Mouse (Mus musculus) hindbrain, embryonic 11.5 days (tissue): Measurements from ENCODE around the gene Kdm2a. TPM values are rescaled to one million over a fixed set of nuclear protein-coding genes. Genes with fewer than 3 reads are reported as not detected.
A peak's percentile ranks its signal among the peaks of the same experiment; 100 is the strongest.

Experiments
- ATAC-seq: fragments of 200-750 bp; cut with Nextera tagmentation; 2 replicates; pipeline ENCODE4 v1.8.0; 2017; ENCODE audit warnings: mild to moderate bottlenecking, moderate TSS enrichment, moderate library complexity; ENCODE audit not compliant: low FRiP score
- DNase-seq: peaks from one replicate; pipeline ENCODE4 v3.0.0-alpha.2; 2015; ENCODE audit warnings: low spot score
- H3K27ac ChIP-seq: fragments of 300-500 bp; sonication (generic); 2 replicates; pipeline ENCODE4 v1.5.1; 2014; ENCODE audit warnings: mild to moderate bottlenecking, low read depth, low read length
- H3K27me3 ChIP-seq: fragments of 300-500 bp; sonication (generic); 2 replicates; pipeline ENCODE4 v1.6.1; 2014; ENCODE audit warnings: mild to moderate bottlenecking, low read length, moderate library complexity, mixed read lengths; ENCODE audit not compliant: control insufficient read depth, insufficient read depth
- H3K36me3 ChIP-seq: fragments of 300-500 bp; sonication (generic); 2 replicates; pipeline ENCODE4 v1.6.1; 2014; ENCODE audit warnings: mild to moderate bottlenecking, low read length, moderate library complexity, mixed read lengths; ENCODE audit not compliant: control insufficient read depth, insufficient read depth
- H3K4me1 ChIP-seq: fragments of 300-500 bp; sonication (generic); replicated peaks from 2 replicates; pipeline ENCODE4 v1.6.1; 2014; ENCODE audit warnings: low read length, mixed read lengths; ENCODE audit not compliant: control insufficient read depth, insufficient read depth
- H3K4me2 ChIP-seq: fragments of 300-500 bp; sonication (generic); replicated peaks from 2 replicates; pipeline ENCODE4 v1.6.1; 2014; ENCODE audit warnings: mild to moderate bottlenecking, low read depth, low read length
- H3K4me3 ChIP-seq: fragments of 300-500 bp; sonication (generic); 2 replicates; pipeline ENCODE4 v1.5.1; 2014; ENCODE audit warnings: low read depth, low read length
- H3K9ac ChIP-seq: fragments of 300-500 bp; sonication (generic); 2 replicates; pipeline ENCODE4 v1.6.1; 2014; ENCODE audit warnings: low read depth, low read length
- H3K9me3 ChIP-seq: fragments of 300-500 bp; sonication (generic); 2 replicates; pipeline ENCODE4 v1.6.1; 2016; ENCODE audit warnings: low read length; ENCODE audit not compliant: control insufficient read depth
- WGBS: fragments of 180-500 bp; shearing (Covaris S2); extraction: QIAGEN DNeasy Blood & Tissue Kit; methylation state at CpG from one replicate; pipeline ENCODE4 v1.1.7; 2014; 5-methylcytosine and 5-hydroxymethylcytosine counted together
- polyA plus RNA-seq: library from polyadenylated mRNA; unstranded; fragments of >200 nt; fragmentation: Nextera tagmentation; extraction: Ambion mirVana; gene quantifications from 2 replicates; pipeline ENCODE4 v1.2.1, GENCODE M21; 2014

The Kdm2a gene
- polyA plus RNA-seq, 1 experiment from 2014 or later = 44.0 TPM

DNA sequence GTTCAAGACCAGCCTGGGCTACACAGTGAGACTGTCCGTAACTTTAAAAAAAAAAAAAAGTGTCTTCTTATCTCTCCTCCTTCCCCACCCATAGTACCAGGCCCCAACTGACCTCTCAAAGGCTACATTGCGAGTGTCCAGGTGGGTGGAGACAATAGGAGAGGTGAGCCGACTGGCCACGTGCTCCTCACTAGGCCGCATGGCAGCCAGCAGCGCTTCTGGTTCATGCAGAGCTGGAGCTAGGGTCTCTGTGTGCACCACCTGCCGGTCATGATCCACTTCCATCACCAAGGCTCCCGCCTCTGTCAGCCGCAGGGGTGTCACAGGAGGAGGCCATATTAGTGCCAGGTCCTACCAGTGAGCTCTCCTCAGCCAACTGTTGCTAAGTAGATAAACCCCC is 117.7 kb downstream of the Kdm2a start:
- WGBS = 94% methylated on average over 9 of the region's 9 CpGs
- no peak for ATAC-seq
- DNase-seq = no peak
- Histone ChIP-seq H3K27ac (no peak overlapping the region), H3K27me3 (no peaks in the 10 kb centered on the region), H3K4me2 (no peak overlapping the region), H3K4me3 (no peak overlapping the region), H3K4me1 (0 out of 2 replicates have a peak, but pooled peaks cover 3% of the 10 kb centered on the region), H3K36me3 (no peaks in the 10 kb centered on the region), H3K9ac (no peak overlapping the region), H3K9me3 (no peaks in the 10 kb centered on the region)

DNA sequence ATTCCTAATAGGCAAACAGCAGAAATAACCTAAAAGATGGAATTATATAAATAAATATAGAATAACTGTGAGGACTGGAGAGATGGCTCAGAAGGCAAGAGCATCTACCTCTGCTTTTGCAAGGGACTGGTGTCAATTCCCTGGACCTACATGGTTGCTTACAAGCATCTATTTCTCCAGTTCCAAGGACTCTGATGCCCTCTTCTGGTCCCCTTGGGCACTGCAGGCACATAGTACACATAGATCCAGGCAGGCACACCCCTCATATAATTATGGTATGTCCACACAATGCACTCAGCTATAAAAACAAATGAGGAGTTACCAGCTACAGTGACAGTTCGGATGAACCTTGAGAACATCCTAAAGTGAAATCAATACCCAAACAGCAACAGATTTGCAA is 118.6 kb downstream of the Kdm2a start:
- H3K27me3 ChIP-seq = no peaks in the 10 kb centered on the region
- DNase-seq (no peak), ATAC-seq (no peak)
- 95% methylated on average over 1 of the region's 1 CpGs for WGBS
- H3K36me3 ChIP-seq = no peaks in the 10 kb centered on the region
- H3K9ac ChIP-seq = no peak overlapping the region
- 0 out of 2 replicates have a peak, but pooled peaks cover 3% of the 10 kb centered on the region for H3K4me1 ChIP-seq
- H3K27ac ChIP-seq = no peak overlapping the region
- H3K4me2 ChIP-seq = no peak overlapping the region
- no peaks in the 10 kb centered on the region for H3K9me3 ChIP-seq
- no peak overlapping the region for H3K4me3 ChIP-seq

DNA sequence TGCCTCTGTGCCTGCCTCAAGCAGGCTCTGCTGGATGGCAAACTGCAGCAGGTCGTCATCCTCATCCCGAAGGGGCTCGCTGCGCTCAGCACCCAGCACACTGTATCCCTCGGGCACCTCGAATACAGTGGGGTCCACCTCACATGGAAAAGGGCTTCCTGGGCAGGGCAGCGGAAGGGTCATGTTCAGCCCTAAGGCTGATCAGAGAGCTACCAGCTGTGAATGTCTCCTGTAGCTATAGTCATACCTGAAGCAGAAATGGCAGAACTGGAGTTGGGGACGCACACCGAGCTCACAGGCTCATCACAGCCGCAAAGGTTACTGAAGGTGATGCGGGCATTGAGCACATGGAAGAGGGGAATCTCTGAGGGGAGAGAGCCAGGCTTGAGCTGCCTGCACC is 127.1 kb downstream of the Kdm2a start:
- ATAC-seq = no peak
- no peak overlapping the region for H3K4me3 ChIP-seq

DNA sequence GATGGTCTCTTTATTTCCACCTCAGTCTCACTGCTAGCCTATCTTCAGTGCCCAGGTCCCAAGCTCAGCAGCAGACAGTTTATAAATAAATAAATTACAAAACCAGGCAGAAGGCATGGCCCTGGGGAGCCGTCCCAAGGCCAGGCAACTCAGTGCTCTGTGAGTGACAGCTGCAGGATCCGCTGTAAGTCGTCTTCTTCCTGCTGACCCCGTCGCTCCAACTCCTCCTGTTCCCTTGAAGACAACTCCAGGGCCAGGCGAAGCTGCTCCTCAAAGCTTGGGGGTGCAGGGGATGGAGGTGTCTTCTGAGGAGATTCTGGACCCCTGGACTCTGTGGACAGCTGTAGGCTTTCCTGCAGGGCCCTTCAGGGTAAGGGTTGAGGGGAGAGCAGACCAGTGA is 127.9 kb downstream of the Kdm2a start:
- Histone ChIP-seq H3K4me2 (no peak overlapping the region), H3K27me3 (peaks cover 16% of the 10 kb centered on the region), H3K9ac (no peak overlapping the region), H3K36me3 (no peaks in the 10 kb centered on the region), H3K27ac (no peak overlapping the region), H3K4me3 (no peak overlapping the region), H3K9me3 (no peaks in the 10 kb centered on the region), H3K4me1 (0 out of 2 replicates have a peak, but pooled peaks cover 3% of the 10 kb centered on the region)
- WGBS = 69% methylated on average over 6 of the region's 6 CpGs
- DNase-seq = no peak
- no peak for ATAC-seq

More for the DNA sequence above, 127.1 kb downstream of the Kdm2a start:
- WGBS = 93% methylated on average over 11 of the region's 11 CpGs
- Histone ChIP-seq H3K36me3 (no peaks in the 10 kb centered on the region), H3K4me2 (no peak overlapping the region), H3K9ac (no peak overlapping the region), H3K9me3 (no peaks in the 10 kb centered on the region), H3K27me3 (peaks cover 16% of the 10 kb centered on the region), H3K4me1 (0 out of 2 replicates have a peak, but pooled peaks cover 3% of the 10 kb centered on the region), H3K27ac (no peak overlapping the region)
- no peak for DNase-seq

DNA sequence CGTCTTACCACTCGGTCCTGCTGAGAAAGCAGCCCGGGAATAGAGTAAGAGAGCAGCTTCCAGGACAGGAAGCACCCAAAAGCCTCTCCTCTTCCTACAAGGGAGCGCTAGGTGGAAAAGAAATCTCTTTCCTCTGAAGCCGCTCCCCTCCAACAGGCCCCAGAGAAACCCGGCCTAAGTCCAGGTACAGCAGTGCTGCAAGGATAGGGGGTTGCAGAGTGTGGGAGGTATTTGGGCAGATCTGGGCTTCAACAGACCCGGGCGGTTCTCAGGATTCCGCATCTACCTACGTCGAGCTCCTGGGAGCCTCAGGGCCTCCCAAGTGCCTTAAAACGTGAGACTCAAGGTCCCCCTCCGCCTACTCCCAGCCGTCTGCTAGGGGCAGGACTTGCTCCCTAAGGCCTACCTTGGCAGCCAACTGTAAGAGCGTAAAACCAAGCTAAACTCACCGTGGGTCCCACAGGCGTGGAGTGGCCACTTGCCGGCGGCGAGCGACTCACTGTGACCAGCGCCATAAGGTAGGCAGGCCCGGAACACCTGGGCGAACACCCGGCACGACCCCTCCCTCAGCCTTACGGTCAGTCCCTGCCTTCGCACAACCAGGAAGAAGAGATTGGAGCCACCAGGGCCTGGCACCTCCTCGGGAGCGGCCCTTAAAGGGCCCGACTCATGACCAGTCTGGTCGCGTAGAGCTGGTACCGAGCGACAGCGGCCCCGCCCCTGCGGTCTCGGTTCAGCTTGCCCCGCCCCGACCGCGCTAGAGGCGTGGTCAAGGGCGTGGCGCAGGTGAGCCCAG is 129.3 kb downstream of the Kdm2a start, which contains the start of gene Ssh3:
TSS of gene Ssh3 (minus strand) at position 615 of the 796 bp plus-strand sequence.
- H3K36me3 ChIP-seq = no peaks in the 10 kb centered on the region
- no peak within 1 kb of the TSS for H3K27ac ChIP-seq
- ATAC-seq (peak; percentile 47; the same call in 1 of the 2 replicates), DNase-seq (peak; percentile 46)
- 0 out of 2 replicates have a peak, but pooled peaks cover 3% of the 10 kb centered on the region for H3K4me1 ChIP-seq
- no peaks in the 10 kb centered on the region for H3K9me3 ChIP-seq
- H3K9ac ChIP-seq = 0 out of 2 replicates have a peak within 1 kb of the TSS, but pooled peaks have one; percentile 17
- peak within 1 kb of the TSS; percentile 27; the same call in 1 of the 2 replicates for H3K4me3 ChIP-seq
- peaks cover 16% of the 10 kb centered on the region for H3K27me3 ChIP-seq
- WGBS = 6% methylated on average over 46 of the region's 46 CpGs
- H3K4me2 ChIP-seq = peak within 1 kb of the TSS; percentile 45

DNA sequence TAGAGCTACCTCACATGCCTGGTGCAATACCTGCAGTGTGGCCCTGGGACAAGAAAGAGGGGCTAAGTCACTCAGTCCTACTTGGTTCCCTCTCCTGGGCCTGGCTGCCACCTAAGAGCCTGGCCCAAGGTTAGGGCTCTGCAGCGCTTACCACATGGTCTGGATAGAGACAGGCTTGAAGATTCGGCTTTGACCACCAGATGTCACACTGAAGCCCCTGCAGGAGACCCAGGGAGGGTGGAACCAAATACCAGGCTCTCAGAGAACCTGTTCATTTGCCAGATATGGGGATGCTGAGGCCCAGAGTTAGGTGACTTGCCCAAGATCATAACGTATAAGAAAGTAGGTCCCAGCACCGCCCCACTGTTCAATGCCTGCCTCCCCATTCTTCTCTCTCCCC is 132.1 kb downstream of the Kdm2a start:
- Histone ChIP-seq H3K4me3 (no peak overlapping the region), H3K4me1 (0 out of 2 replicates have a peak, but pooled peaks cover 3% of the 10 kb centered on the region), H3K9ac (no peak overlapping the region), H3K9me3 (no peaks in the 10 kb centered on the region), H3K4me2 (no peak overlapping the region), H3K27me3 (peaks cover 16% of the 10 kb centered on the region), H3K36me3 (no peaks in the 10 kb centered on the region), H3K27ac (no peak overlapping the region)
- ATAC-seq = no peak
- 75% methylated on average over 4 of the region's 4 CpGs for WGBS
- no peak for DNase-seq

Other genes with a start within 250 kb of the Kdm2a start
- gene Coro1b, start 249.7 kb downstream of the Kdm2a start, polyA plus RNA-seq = 119 and 123 TPM in 2 replicates
- gene Ptprcap, start 244.7 kb downstream of the Kdm2a start, polyA plus RNA-seq = 1.0 and 1.1 TPM in 2 replicates
- 42.2 and 45.7 TPM in 2 replicates for gene Rps6kb2, start 234.9 kb downstream of the Kdm2a start, polyA plus RNA-seq
- gene Carns1, start 222.8 kb downstream of the Kdm2a start, polyA plus RNA-seq = 2.8 and 3.3 TPM in 2 replicates
- gene Tbc1d10c, start 207.0 kb downstream of the Kdm2a start, polyA plus RNA-seq = 0.79 and 0.96 TPM in 2 replicates
- 868 and 927 TPM in 2 replicates for gene Ppp1ca, start 206.2 kb downstream of the Kdm2a start, polyA plus RNA-seq
- 41.6 and 42.1 TPM in 2 replicates for gene Rad9a, start 196.6 kb downstream of the Kdm2a start, polyA plus RNA-seq
- gene Clcf1, start 184.0 kb downstream of the Kdm2a start, polyA plus RNA-seq = 0.82 and 0.90 TPM in 2 replicates
- gene AC109138.7, start 183.9 kb downstream of the Kdm2a start, polyA plus RNA-seq = not detected in 2 replicates
- 11.0 and 17.9 TPM in 2 replicates for gene Pold4, start 166.4 kb downstream of the Kdm2a start, polyA plus RNA-seq
- 2.8 and 3.9 TPM in 2 replicates for gene Ssh3, start 129.1 kb downstream of the Kdm2a start, polyA plus RNA-seq
- gene Ankrd13d, start 115.1 kb downstream of the Kdm2a start, polyA plus RNA-seq = 8.6 and 11.0 TPM in 2 replicates
- 12.5 and 13.9 TPM in 2 replicates for gene Grk2, start 92.1 kb downstream of the Kdm2a start, polyA plus RNA-seq
- 14.0 and 15.2 TPM in 2 replicates for gene Rhod, start 41.1 kb upstream of the Kdm2a start, polyA plus RNA-seq
- 0.91 and 0.99 TPM in 2 replicates for gene Syt12, start 79.2 kb upstream of the Kdm2a start, polyA plus RNA-seq
- not detected in 2 replicates for gene 2010003K11Rik, start 100.3 kb upstream of the Kdm2a start, polyA plus RNA-seq
- gene Pcx, start 112.2 kb upstream of the Kdm2a start, polyA plus RNA-seq = 11.8 and 13.4 TPM in 2 replicates
- 7.7 and 9.0 TPM in 2 replicates for gene Lrfn4, start 217.4 kb upstream of the Kdm2a start, polyA plus RNA-seq
- gene Rce1, start 227.4 kb upstream of the Kdm2a start, polyA plus RNA-seq = 59.8 and 64.4 TPM in 2 replicates